Mouse (Mus musculus) left cerebral cortex, adult 2 months (tissue): ENCODE measurements around the gene Cebpg. TPM values are rescaled to one million over a fixed set of nuclear protein-coding genes. Genes with fewer than 3 reads are reported as not detected.

ENCODE experiments used
- DNase-seq, 2 experiments: peaks; one replicate each; pipeline ENCODE4 v3.0.0; 2021 to 2022; ENCODE audit warnings: low spot score in 2 of 2, mixed read lengths in 1 of 2; ENCODE audit errors: extremely low spot score in 1 of 2
- H3K27ac ChIP-seq: fragments of 200-600 bp; 2 replicates; pipeline ENCODE4 v1.8.1; 2022
- H3K4me3 ChIP-seq: fragments of 200-600 bp; 2 replicates; pipeline ENCODE4 v1.8.1; 2022
- CTCF ChIP-seq: fragments of 200-600 bp; IDR thresholded peaks from 2 replicates; pipeline ENCODE4 v1.8.1; 2022; ENCODE audit warnings: antibody characterized with exemption, mild to moderate bottlenecking, moderate library complexity
- intact Hi-C: fragments of 180-260 bp; cut with DNase I; formaldehyde crosslinking; loops from one replicate; pipeline ENCODE4 v1.15.1; 2025
- total RNA-seq, 2 experiments: library from RNA; stranded (reverse); gene quantifications; 2 replicates each; pipeline ENCODE4 v1.2.3; 2021

Gene Cebpg
- total RNA-seq, 2 experiments from 2014 or later: 34.3 to 38.4 TPM

DNA sequence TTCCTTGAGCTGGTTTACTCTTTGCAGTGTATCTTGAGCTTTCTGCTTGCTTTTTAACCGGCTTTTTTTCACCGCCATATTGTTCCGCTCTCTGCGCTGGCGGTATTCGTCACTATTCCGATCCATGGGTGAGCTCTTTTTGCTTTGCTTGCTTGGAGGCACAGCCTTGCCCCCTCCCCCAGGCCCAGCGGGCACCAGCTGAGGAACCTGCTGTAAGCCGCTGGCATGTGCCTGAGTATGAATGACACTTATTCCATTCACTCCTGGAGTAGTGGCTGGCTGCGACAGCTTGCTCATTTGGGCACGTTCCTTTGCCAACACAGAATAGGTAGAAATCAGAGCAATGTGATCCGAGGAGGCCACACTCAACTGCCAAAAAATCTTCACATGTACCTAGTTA, 5.8 kb downstream of the Cebpg start:
- intact Hi-C loops: no loop called here
- TF ChIP-seq CTCF: no peak
- no peak overlapping the region for H3K4me3 ChIP-seq
- DNase-seq: no peak
- H3K27ac ChIP-seq: no peak overlapping the region

DNA sequence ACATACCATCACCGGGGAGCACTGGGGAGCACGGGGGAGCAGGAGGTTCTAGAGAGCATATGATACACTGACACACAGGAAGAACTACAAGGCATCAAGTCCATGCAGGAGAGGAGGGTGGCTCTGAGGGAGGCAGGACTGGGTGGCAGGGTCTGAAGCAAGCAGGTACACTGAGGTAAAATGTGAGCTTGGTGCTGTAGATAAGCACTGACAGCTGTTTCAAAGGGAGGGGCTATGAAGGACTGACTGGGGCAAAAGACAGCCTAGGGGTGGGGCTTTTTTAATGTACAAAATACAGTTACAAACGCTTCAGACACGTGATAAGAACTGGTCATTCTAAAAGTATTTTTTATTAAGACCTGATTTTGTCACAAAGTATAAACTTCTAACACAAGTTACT, 10.3 kb downstream of the Cebpg start:
- no peak overlapping the region for H3K4me3 ChIP-seq
- intact Hi-C loops: no loop called here
- DNase-seq: no peak
- H3K27ac ChIP-seq: no peak overlapping the region
- no peak for TF ChIP-seq CTCF

DNA sequence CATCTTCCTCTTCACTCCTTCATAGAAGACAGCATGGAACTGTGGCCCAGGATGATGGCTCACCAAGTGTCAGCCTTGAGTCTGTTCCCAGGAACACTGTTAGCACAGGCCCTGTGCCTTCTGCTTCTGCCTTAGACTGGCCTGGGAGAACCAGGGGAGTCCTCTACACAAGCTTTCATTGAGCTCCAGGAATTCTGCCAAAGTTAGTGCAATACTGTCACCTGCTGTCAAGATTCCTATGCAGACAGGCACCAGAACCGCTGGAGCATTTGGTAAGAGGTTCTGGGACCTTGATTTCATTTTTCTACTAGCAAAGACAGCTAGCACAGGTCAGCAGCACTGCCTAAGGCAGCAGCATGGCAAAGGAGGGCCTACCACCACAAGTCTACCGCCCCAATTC, 11.7 kb downstream of the Cebpg start:
- no peak; the same call in 1 of the 2 replicates for TF ChIP-seq CTCF
- no peak overlapping the region for H3K4me3 ChIP-seq
- no peak overlapping the region for H3K27ac ChIP-seq
- intact Hi-C loops: no loop called here
- no peak for DNase-seq

- Histone ChIP-seq H3K4me3 (no peak overlapping the region), H3K27ac (no peak overlapping the region)
- TF ChIP-seq CTCF: no peak
- intact Hi-C loops: no loop called here
- no peak for DNase-seq
Observed at GRCm38 (mm10) chr7:35043266-35043817, 13.0 kb downstream of the Cebpg start.

DNA sequence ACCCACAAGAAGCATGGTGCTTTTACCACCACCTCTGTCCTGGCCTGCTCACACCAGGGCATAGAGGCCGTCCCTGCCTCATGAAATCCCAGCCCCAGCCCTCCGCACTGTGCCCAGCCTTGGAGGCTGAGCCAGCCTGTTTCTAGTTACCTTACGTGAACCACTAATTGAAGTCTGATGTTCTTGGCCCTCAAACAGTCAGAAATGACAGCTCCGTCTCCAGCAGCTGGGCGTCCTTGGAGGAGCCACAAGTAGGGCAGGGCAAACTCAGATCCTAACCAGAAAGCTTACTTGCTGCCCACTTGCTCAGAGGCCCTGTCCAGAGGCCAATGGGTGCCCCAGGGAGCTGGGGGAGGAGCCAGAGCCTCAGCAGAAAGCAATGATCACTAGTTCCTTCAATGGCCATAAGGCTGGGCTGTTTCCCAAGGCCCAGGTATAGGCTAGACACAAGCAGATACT, 13.6 kb downstream of the Cebpg start:
- intact Hi-C loops: no loop called here
- Histone ChIP-seq H3K27ac (peak overlapping the region; percentile 63), H3K4me3 (no peak overlapping the region)
- DNase-seq: no peak
- no peak for TF ChIP-seq CTCF

DNA sequence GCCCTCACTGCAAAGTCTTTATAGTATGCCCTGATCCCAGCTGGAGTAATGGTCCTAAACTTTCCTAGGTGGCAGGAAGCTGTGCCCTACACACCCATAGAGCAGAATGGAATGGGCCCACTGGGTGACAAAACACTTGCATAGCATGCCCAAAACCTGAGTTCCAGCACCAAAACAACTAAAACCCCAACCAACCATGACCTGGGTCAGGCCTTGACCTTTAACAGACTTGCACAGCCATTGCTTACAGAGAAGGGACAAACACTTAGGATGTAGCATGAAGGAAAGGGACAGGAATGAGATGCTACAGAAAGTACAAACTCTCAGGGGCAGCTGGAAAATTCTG, 14.2 kb downstream of the Cebpg start:
- DNase-seq: no peak
- intact Hi-C loops: no loop called here
- peak overlapping the region; percentile 63 for H3K27ac ChIP-seq
- H3K4me3 ChIP-seq: no peak overlapping the region
- TF ChIP-seq CTCF: no peak

GRCm38 (mm10) chr7:35041286-35042208, 14.8 kb downstream of the Cebpg start:
- Histone ChIP-seq H3K4me3 (no peak overlapping the region), H3K27ac (peak overlapping the region; percentile 19)
- intact Hi-C loops: no loop called here
- TF ChIP-seq CTCF: no peak
- no peak for DNase-seq

DNA sequence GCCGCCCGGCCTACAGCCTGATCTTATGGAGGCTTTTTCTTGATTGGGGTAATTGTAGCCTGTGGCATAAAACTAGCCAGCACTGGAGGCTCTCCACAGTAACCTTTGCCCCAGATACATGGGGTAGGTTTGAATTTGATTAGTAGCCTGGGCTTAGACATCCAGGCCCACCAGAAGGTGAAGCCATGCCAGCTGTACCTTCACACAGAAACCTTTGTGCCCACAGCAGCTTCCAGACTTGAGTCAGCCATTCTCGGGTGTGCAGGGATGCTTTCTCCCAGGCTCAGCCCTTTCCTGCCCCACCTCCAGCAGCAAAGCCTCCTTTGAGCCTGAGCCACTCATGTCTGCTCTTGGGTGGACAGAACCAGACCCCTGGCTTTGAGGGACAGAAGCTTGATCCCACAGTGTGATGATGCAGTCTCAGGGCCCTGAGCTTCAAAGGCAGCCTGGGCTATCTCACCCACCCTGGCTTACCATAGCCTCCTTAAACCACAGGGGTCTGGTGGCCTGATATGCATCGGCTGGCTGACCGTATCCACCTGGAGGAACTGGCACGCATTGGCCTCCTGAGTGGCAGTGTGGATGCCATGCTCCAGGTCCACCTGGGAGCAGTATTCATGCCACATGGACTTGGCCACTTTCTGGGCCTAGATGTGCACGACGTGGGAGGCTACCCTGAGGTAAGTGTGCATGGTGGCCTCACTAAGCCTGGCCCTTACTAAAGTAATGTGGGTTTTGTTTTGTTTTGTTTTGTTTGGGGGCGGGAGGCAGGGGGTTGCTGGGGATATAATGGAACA, 16.0 kb downstream of the Cebpg start:
- Histone ChIP-seq H3K27ac (no peak overlapping the region), H3K4me3 (no peak overlapping the region)
- no peak for DNase-seq
- intact Hi-C loops: no loop called here
- no peak for TF ChIP-seq CTCF

GRCm38 (mm10) chr7:35037408-35037807, 19.0 kb downstream of the Cebpg start:
- intact Hi-C loops: no loop called here
- no peak overlapping the region for H3K4me3 ChIP-seq
- no peak overlapping the region for H3K27ac ChIP-seq
- no peak for TF ChIP-seq CTCF
- DNase-seq: no peak

DNA sequence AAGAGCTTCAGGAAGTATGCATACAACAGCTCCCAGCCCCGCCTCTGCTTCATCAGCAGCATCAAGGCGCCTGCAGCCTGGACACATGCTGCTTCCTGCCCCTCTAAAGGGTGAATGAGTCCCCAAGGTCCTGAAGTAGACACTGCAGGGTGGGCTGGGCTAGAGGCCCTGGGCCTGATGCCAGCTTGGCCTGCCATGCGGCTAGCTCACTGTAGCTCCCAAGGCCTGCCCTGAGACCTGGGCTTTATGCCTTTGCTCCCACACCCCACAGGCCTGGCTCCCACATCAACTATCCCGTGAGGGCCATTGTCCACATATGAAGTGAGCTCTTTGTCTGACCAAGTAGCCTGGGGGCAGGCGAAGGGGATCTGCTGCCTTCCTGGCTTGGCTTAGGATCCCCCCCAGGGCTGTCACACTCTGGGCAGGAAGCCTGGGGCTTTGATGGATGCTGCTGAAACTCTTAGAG, 20.1 kb downstream of the Cebpg start:
- H3K4me3 ChIP-seq: no peak overlapping the region
- no peak for TF ChIP-seq CTCF

DNA sequence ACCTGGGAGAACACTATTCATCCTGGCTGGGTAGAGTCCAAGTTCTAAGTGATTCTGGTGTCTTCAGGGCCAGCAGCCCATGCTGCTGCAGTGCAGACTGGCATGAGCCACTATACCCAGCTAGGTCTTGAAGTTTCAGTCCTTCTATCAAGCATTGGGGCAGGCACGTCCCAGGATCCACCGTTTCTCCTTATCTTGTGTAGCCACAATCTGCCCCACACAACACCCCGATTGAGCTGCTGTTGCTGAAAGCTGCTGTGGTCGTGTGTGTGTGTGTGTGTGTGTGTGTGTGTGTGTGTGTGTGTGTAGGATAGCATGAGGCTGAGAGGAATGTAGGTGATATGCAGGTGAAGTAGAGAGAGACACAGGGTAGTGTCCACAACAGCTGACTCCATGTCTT, 20.8 kb downstream of the Cebpg start:
- intact Hi-C loops: no loop called here
- DNase-seq: no peak
- no peak for TF ChIP-seq CTCF
- no peak overlapping the region for H3K4me3 ChIP-seq
- no peak overlapping the region for H3K27ac ChIP-seq

More for the DNA sequence above, 20.1 kb downstream of the Cebpg start:
- 0 out of 2 replicates have a peak overlapping the region, but pooled peaks have one; percentile 19 for H3K27ac ChIP-seq
- DNase-seq: peak in 1 of 2 experiments; percentile 34
- intact Hi-C loops: no loop called here

DNA sequence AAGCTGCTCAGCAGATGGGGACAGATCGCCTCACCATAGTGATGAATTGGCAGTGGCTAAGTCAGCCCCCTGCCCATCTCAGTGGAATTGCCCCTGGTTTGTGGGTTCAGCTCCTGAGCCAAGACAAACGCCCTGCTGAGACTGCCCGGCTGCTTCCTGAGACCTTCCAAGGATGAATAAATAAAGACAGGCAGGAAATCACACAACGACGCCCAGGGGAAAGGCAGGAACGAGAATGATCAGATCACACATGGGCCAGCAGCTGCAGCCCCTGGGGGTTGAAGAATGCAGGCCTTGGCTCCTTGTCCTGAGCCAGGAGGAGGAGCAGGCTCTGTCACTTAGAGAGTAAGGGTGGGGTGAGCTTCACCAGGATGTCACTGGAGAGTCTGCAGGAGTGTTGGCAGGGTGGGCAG, 21.2 kb downstream of the Cebpg start:
- no peak for TF ChIP-seq CTCF
- no peak overlapping the region for H3K27ac ChIP-seq
- H3K4me3 ChIP-seq: no peak overlapping the region
- DNase-seq: no peak
- intact Hi-C loops: no loop called here
